In genomic region chr5:71898214-71898613, GRCm38 (mm10) we compare ENCODE assay signal across 9 mouse cellular contexts.
"Had no signal": no experiment of that assay in that cellular context is flagged by ENCODE, and none has a peak within 500 bp of the region (broad histone marks: within the 10 kb centered on the region; RNA-seq: fewer than 3 reads in every experiment).

No protein-coding gene starts in this region.

- H3K4me3 ChIP-seq: limb, embryonic 10.5 days; liver, embryonic 15.5 days; midbrain, embryonic 13.5 days had no signal

- DNase-seq: kidney, adult 8-10 months; kidney, postnatal 25 days; lung, adult 2 months; lung, postnatal 36 days; spleen, adult 18-20 months; thymus, postnatal 36 days had no signal

- H3K27ac ChIP-seq: limb, embryonic 10.5 days; liver, embryonic 15.5 days; midbrain, embryonic 13.5 days had no signal
